27 mouse cellular contexts compared by ENCODE assay signal in genomic region chr7:113589211-113589610, GRCm38 (mm10).
"Had no signal": no experiment of that assay in that cellular context is flagged by ENCODE, and none has a peak within 500 bp of the region (broad histone marks: within the 10 kb centered on the region; RNA-seq: fewer than 3 reads in every experiment).

No protein-coding gene starts in this region.

- H3K4me1 ChIP-seq: heart, embryonic 13.5 days; hindbrain, embryonic 13.5 days; hindbrain, embryonic 15.5 days; intestine, embryonic 15.5 days; limb, embryonic 10.5 days; liver, embryonic 13.5 days; liver, embryonic 15.5 days had no signal

- H3K4me3 ChIP-seq: gastrocnemius, adult 2 months; heart, embryonic 13.5 days; heart, embryonic 15.5 days; hindbrain, embryonic 13.5 days; hindbrain, embryonic 15.5 days; intestine, embryonic 15.5 days; layer of hippocampus, adult 2 months; left cerebral cortex, adult 2 months; limb, embryonic 10.5 days; limb, embryonic 12.5 days; liver, embryonic 13.5 days; liver, embryonic 15.5 days had no signal

- H3K4me2 ChIP-seq: heart, embryonic 11.5 days; heart, embryonic 13.5 days; heart, embryonic 15.5 days; hindbrain, embryonic 13.5 days; hindbrain, embryonic 15.5 days; intestine, embryonic 15.5 days; limb, embryonic 12.5 days; liver, embryonic 11.5 days; liver, embryonic 13.5 days; liver, embryonic 15.5 days had no signal

- H3K27ac ChIP-seq: gastrocnemius, adult 2 months; heart, embryonic 13.5 days; heart, embryonic 15.5 days; hindbrain, embryonic 13.5 days; hindbrain, embryonic 15.5 days; hindbrain, postnatal 0 days; intestine, embryonic 15.5 days; layer of hippocampus, adult 2 months; left cerebral cortex, adult 2 months; limb, embryonic 10.5 days; limb, embryonic 12.5 days; liver, embryonic 13.5 days; liver, embryonic 15.5 days had no signal

- ATAC-seq: forebrain, embryonic 16.5 days; hindbrain, postnatal 0 days; intestine, embryonic 15.5 days; intestine, postnatal 0 days; liver, postnatal 0 days had no signal

- DNase-seq: gastrocnemius, adult 2 months; gastrocnemius, postnatal 10 days; gastrocnemius, postnatal 36 days; heart, adult 18-20 months; heart, postnatal 14 days; heart, postnatal 36 days; kidney, adult 18-20 months; kidney, adult 8-10 months; kidney, postnatal 4 days; liver; liver, embryonic 13.5 days; liver, postnatal 0 days had no signal

- H3K27me3 ChIP-seq: heart, embryonic 13.5 days; heart, embryonic 15.5 days; hindbrain, embryonic 13.5 days; hindbrain, embryonic 15.5 days; intestine, embryonic 15.5 days; limb, embryonic 12.5 days; liver, embryonic 13.5 days; liver, embryonic 15.5 days had no signal

- H3K9me3 ChIP-seq: heart, embryonic 13.5 days; heart, embryonic 15.5 days; hindbrain, embryonic 13.5 days; hindbrain, embryonic 15.5 days; intestine, embryonic 15.5 days; limb, embryonic 10.5 days; limb, embryonic 12.5 days; liver, embryonic 13.5 days; liver, embryonic 15.5 days had no signal

- H3K36me3 ChIP-seq: heart, embryonic 13.5 days; heart, embryonic 15.5 days; hindbrain, embryonic 13.5 days; hindbrain, embryonic 15.5 days; intestine, embryonic 15.5 days; limb, embryonic 10.5 days; limb, embryonic 12.5 days; liver, embryonic 13.5 days; liver, embryonic 15.5 days had no signal

- H3K9ac ChIP-seq: heart, embryonic 13.5 days; heart, embryonic 15.5 days; hindbrain, embryonic 13.5 days; hindbrain, embryonic 15.5 days; intestine, embryonic 15.5 days; limb, embryonic 12.5 days; liver, embryonic 13.5 days; liver, embryonic 15.5 days; liver, postnatal 0 days had no signal
